Mouse (Mus musculus): ENCODE results near the gene Huwe1. TPM values are rescaled to one million over a fixed set of nuclear protein-coding genes. Genes with fewer than 3 reads are reported as not detected.

The Huwe1 gene
- total RNA-seq (2021): 100 to 1,000 TPM; 152 to 202 TPM
- long read RNA-seq, experiment 1, partial matches to known transcripts: 9 of 24 reads
- long read RNA-seq, experiment 1, other reads (novel, unspliced or antisense): 13 of 24 reads
- long read RNA-seq, experiment 2, partial matches to known transcripts: 5 of 8 reads
- long read RNA-seq, experiment 2, other reads (novel, unspliced or antisense): 3 of 8 reads

GRCm38 (mm10) chrX:151800701-151801511 lies at the start of gene Huwe1:
Gene Huwe1 (plus strand): TSS chrX:151800807.
- DNase-seq: peak; percentile 76

- DNase-seq: no peak
These were observed 20.3 kb upstream of the Huwe1 start for GRCm38 (mm10) chrX:151780348-151780747.

GRCm38 (mm10) chrX:151782939-151783338 lies 17.7 kb upstream of the Huwe1 start:
- no peak for DNase-seq

- no peak for DNase-seq
These were observed 7.8 kb upstream of the Huwe1 start for GRCm38 (mm10) chrX:151792766-151793165.

GRCm38 (mm10) chrX:151797970-151798369 lies 2.6 kb upstream of the Huwe1 start:
- no peak for DNase-seq

GRCm38 (mm10) chrX:151802328-151802955 lies 1.8 kb downstream of the Huwe1 start:
- peak; percentile 10 for DNase-seq

GRCm38 (mm10) chrX:151802956-151803776 lies 2.6 kb downstream of the Huwe1 start:
- DNase-seq: peak; percentile 92

GRCm38 (mm10) chrX:151803777-151804101 lies 3.1 kb downstream of the Huwe1 start:
- peak; percentile 61 for DNase-seq

GRCm38 (mm10) chrX:151804388-151804787 lies 3.8 kb downstream of the Huwe1 start:
- no peak for DNase-seq

- no peak for DNase-seq
These were observed 10.9 kb downstream of the Huwe1 start for GRCm38 (mm10) chrX:151811481-151811880.

- DNase-seq: no peak
These were observed 13.0 kb downstream of the Huwe1 start for GRCm38 (mm10) chrX:151813656-151814055.

GRCm38 (mm10) chrX:151817712-151818111 lies 17.1 kb downstream of the Huwe1 start:
- DNase-seq: no peak

GRCm38 (mm10) chrX:151828971-151829370 lies 28.4 kb downstream of the Huwe1 start:
- no peak for DNase-seq

- no peak for DNase-seq
These were observed 30.7 kb downstream of the Huwe1 start for GRCm38 (mm10) chrX:151831260-151831659.

- DNase-seq: no peak
These were observed 32.4 kb downstream of the Huwe1 start for GRCm38 (mm10) chrX:151832982-151833381.

- peak; percentile 9 for DNase-seq
These were observed 58.8 kb downstream of the Huwe1 start for GRCm38 (mm10) chrX:151859436-151859835.

GRCm38 (mm10) chrX:151910692-151911091 lies 110.1 kb downstream of the Huwe1 start:
- DNase-seq: no peak

- DNase-seq: no peak
These were observed 111.7 kb downstream of the Huwe1 start for GRCm38 (mm10) chrX:151912267-151912666.

GRCm38 (mm10) chrX:151929390-151929789 lies 128.8 kb downstream of the Huwe1 start:
- no peak for DNase-seq

GRCm38 (mm10) chrX:151938852-151939251 lies 138.2 kb downstream of the Huwe1 start:
- no peak for DNase-seq

- DNase-seq: peak; percentile 6
These were observed 146.4 kb downstream of the Huwe1 start for GRCm38 (mm10) chrX:151946986-151947385.

- no peak for DNase-seq
These were observed 147.2 kb downstream of the Huwe1 start for GRCm38 (mm10) chrX:151947781-151948180.

- DNase-seq: no peak
These were observed 149.6 kb downstream of the Huwe1 start for GRCm38 (mm10) chrX:151950231-151950630.
